Mouse (Mus musculus): ENCODE measurements around the gene Glis2. TPM values are rescaled to one million over a fixed set of nuclear protein-coding genes. Genes with fewer than 3 reads are reported as not detected.

The Glis2 gene
- total and polyA plus RNA-seq, 3 experiments, result 0.59 to 3.3 (median 2.5) TPM

GRCm38 (mm10) chr16:4655764-4656570 is 61.5 kb downstream of the Glis2 start:
- dilution Hi-C loops (cut with MboI; ENCODE audit: extremely low pct_ligation_motif_present, extremely low pct_unique_long_range_greater_than_20kb, low sequenced_read_pairs), result no loop called here
- no peak overlapping the region for H3K27ac ChIP-seq (ENCODE audit: insufficient read depth, low read depth)
- in situ Hi-C loops (cut with MboI; ENCODE audit: low pct_ligation_motif_present, low pct_unique_long_range_greater_than_20kb, low sequenced_read_pairs), result no loop called here
- H3K4me2 ChIP-seq (ENCODE audit: insufficient read depth, low read depth, poor library complexity, severe bottlenecking), result no peak overlapping the region
- peaks cover 62 to 90% of the 10 kb centered on the region in 2 experiments for H3K36me3 ChIP-seq (replicated peaks in 1 of 2; ENCODE audit: control insufficient read depth in 1 of 2, insufficient read depth in 1 of 2, low read length in 1 of 2)
- H3K4me3 ChIP-seq (replicated peaks in 1 of 3; ENCODE audit: low read depth in 2 of 3, low read length in 2 of 3, poor library complexity in 1 of 3), result no peak overlapping the region
- no peaks in the 10 kb centered on the region for H3K27me3 ChIP-seq (replicated peaks)
- peak; percentile 31 for DNase-seq (ENCODE audit: extremely low read depth)
- H3K79me2 ChIP-seq (replicated peaks; ENCODE audit: control insufficient read depth, extremely low read depth, insufficient read depth, poor library complexity, severe bottlenecking), result no peaks in the 10 kb centered on the region
- H3K9me3 ChIP-seq (replicated peaks; ENCODE audit: low read length), result no peaks in the 10 kb centered on the region
- no peak for TF ChIP-seq CHD2 (IDR thresholded peaks at IDR 0.05; ENCODE audit: low read length)
- peak in 1 of 2 experiments; percentile 36; a peak in 2 of 4 replicates for TF ChIP-seq CTCF (conservative IDR thresholded peaks at IDR 0.05 in 1 of 2, IDR thresholded peaks at IDR 0.05 in 1 of 2; ENCODE audit: low read depth in 2 of 2, low read length in 2 of 2)
- no peak overlapping the region for H3K9ac ChIP-seq (ENCODE audit: insufficient read depth, low read depth)
- peaks cover 0 to 22% of the 10 kb centered on the region in 2 experiments; a peak in 2 of 4 replicates for H3K4me1 ChIP-seq (ENCODE audit: control insufficient read depth in 1 of 2, insufficient read depth in 2 of 2)

GRCm38 (mm10) chr16:4656571-4657081 is 62.1 kb downstream of the Glis2 start:
- dilution Hi-C loops (cut with MboI; ENCODE audit: extremely low pct_ligation_motif_present, extremely low pct_unique_long_range_greater_than_20kb, low sequenced_read_pairs), result no loop called here
- Histone ChIP-seq H3K4me1 (ENCODE audit: control insufficient read depth in 1 of 2, insufficient read depth in 2 of 2) (peaks cover 0 to 22% of the 10 kb centered on the region in 2 experiments; a peak in 2 of 4 replicates), H3K9me3 (replicated peaks; ENCODE audit: low read length) (no peaks in the 10 kb centered on the region), H3K36me3 (replicated peaks in 1 of 2; ENCODE audit: control insufficient read depth in 1 of 2, insufficient read depth in 1 of 2, low read length in 1 of 2) (peaks cover 63 to 90% of the 10 kb centered on the region in 2 experiments), H3K4me3 (replicated peaks in 1 of 3; ENCODE audit: low read depth in 2 of 3, low read length in 2 of 3, poor library complexity in 1 of 3) (no peak overlapping the region), H3K27me3 (replicated peaks) (no peaks in the 10 kb centered on the region), H3K79me2 (replicated peaks; ENCODE audit: control insufficient read depth, extremely low read depth, insufficient read depth, poor library complexity, severe bottlenecking) (no peaks in the 10 kb centered on the region), H3K9ac (ENCODE audit: insufficient read depth, low read depth) (no peak overlapping the region), H3K4me2 (ENCODE audit: insufficient read depth, low read depth, poor library complexity, severe bottlenecking) (no peak overlapping the region), H3K27ac (ENCODE audit: insufficient read depth, low read depth) (no peak overlapping the region)
- in situ Hi-C loops (cut with MboI; ENCODE audit: low pct_ligation_motif_present, low pct_unique_long_range_greater_than_20kb, low sequenced_read_pairs), result no loop called here
- TF ChIP-seq MAX (IDR thresholded peaks at IDR 0.05; ENCODE audit: low read length) (no peak), TBP (conservative IDR thresholded peaks at IDR 0.05; ENCODE audit: low read depth, low read length) (no peak), JUN (IDR thresholded peaks at IDR 0.05; ENCODE audit: insufficient read depth, low read depth, low read length) (no peak), ETS1 (conservative IDR thresholded peaks at IDR 0.05; ENCODE audit: low read depth, low read length) (no peak), USF2 (conservative IDR thresholded peaks at IDR 0.05; ENCODE audit: low read depth, low read length) (no peak)
- DNase-seq (ENCODE audit: extremely low read depth), result no peak

- Histone ChIP-seq H3K4me2 (ENCODE audit: insufficient read depth, low read depth, poor library complexity, severe bottlenecking) (no peak overlapping the region), H3K4me3 (replicated peaks in 1 of 3; ENCODE audit: low read depth in 2 of 3, low read length in 2 of 3, poor library complexity in 1 of 3) (no peak overlapping the region), H3K9ac (ENCODE audit: insufficient read depth, low read depth) (no peak overlapping the region), H3K27ac (ENCODE audit: insufficient read depth, low read depth) (no peak overlapping the region), H3K79me2 (replicated peaks; ENCODE audit: control insufficient read depth, extremely low read depth, insufficient read depth, poor library complexity, severe bottlenecking) (no peaks in the 10 kb centered on the region), H3K4me1 (ENCODE audit: control insufficient read depth in 1 of 2, insufficient read depth in 2 of 2) (peaks cover 0 to 25% of the 10 kb centered on the region in 2 experiments; a peak in 2 of 4 replicates), H3K36me3 (replicated peaks in 1 of 2; ENCODE audit: control insufficient read depth in 1 of 2, insufficient read depth in 1 of 2, low read length in 1 of 2) (peaks cover 51 to 88% of the 10 kb centered on the region in 2 experiments), H3K27me3 (replicated peaks) (no peaks in the 10 kb centered on the region), H3K9me3 (replicated peaks; ENCODE audit: low read length) (no peaks in the 10 kb centered on the region)
- TF ChIP-seq IRF4 (IDR thresholded peaks at IDR 0.05; ENCODE audit: low read depth, low read length), result no peak
- no peak for TF ChIP-seq ELF1 (IDR thresholded peaks at IDR 0.05; ENCODE audit: low read depth, low read length)
- no peak for TF ChIP-seq HCFC1 (IDR thresholded peaks at IDR 0.05; ENCODE audit: low read depth, low read length)
- TF ChIP-seq SIN3A (IDR thresholded peaks at IDR 0.05; ENCODE audit: low read length), result no peak
- TF ChIP-seq BHLHE40 (IDR thresholded peaks at IDR 0.05; ENCODE audit: low read depth, low read length), result no peak
- TF ChIP-seq UBTF (IDR thresholded peaks at IDR 0.05; ENCODE audit: low read depth, low read length), result no peak
- TF ChIP-seq KAT2A (IDR thresholded peaks at IDR 0.05; ENCODE audit: insufficient replicate concordance, low read length), result no peak
- no peak for DNase-seq (ENCODE audit: extremely low read depth)
- dilution Hi-C loops (cut with MboI; ENCODE audit: extremely low pct_ligation_motif_present, extremely low pct_unique_long_range_greater_than_20kb, low sequenced_read_pairs) (no loop called here), in situ Hi-C loops (cut with MboI; ENCODE audit: low pct_ligation_motif_present, low pct_unique_long_range_greater_than_20kb, low sequenced_read_pairs) (no loop called here)
Measured at GRCm38 (mm10) chr16:4658781-4659245, 64.3 kb downstream of the Glis2 start.

Data from CH12.LX (cell line).